Mouse (Mus musculus): ENCODE data around the gene Atg16l1. TPM values are rescaled to one million over a fixed set of nuclear protein-coding genes. Genes with fewer than 3 reads are reported as not detected.

Gene Atg16l1
- polyA plus RNA-seq, 1 experiment, result 9.1 TPM

DNA sequence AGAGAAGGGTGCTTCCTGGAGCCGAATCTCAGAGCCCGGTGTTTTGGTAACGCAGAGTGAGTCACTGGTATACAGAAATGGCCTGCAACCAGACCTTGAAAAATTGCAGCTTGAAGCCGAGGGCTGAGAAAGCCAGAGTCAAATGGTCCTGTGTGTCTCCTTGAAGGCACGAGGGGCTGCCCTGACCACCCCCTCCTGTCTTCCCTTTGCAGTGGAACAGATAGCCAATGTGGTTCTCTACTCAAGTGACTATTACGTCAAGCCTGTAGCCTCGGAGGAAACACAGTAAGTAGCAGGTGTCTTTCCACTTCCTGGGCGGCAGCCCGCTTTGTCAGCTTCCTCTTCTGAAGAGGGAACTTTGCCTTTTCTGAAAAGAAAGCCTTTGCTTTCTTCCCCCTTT lies 72.5 kb downstream of the Atg16l1 start:
- Histone ChIP-seq H3K27ac (ENCODE audit: control insufficient read depth, insufficient read depth, low read depth, low read length) (no peak overlapping the region), H3K36me3 (ENCODE audit: control insufficient read depth, insufficient read depth, low read length) (no peaks in the 10 kb centered on the region), H3K27me3 (ENCODE audit: control insufficient read depth, insufficient read depth, low read length) (no peaks in the 10 kb centered on the region), H3K4me3 (ENCODE audit: control insufficient read depth, low read depth, low read length) (no peak overlapping the region), H3K4me1 (ENCODE audit: control insufficient read depth, insufficient read depth, low read length) (no peaks in the 10 kb centered on the region)
- TF ChIP-seq CTCF (IDR thresholded peaks at IDR 0.05; ENCODE audit: control insufficient read depth, insufficient read depth, insufficient replicate concordance, low read depth, low read length) (no peak), POLR2A (IDR thresholded peaks at IDR 0.05; ENCODE audit: control insufficient read depth, low read depth, low read length) (no peak)

DNA sequence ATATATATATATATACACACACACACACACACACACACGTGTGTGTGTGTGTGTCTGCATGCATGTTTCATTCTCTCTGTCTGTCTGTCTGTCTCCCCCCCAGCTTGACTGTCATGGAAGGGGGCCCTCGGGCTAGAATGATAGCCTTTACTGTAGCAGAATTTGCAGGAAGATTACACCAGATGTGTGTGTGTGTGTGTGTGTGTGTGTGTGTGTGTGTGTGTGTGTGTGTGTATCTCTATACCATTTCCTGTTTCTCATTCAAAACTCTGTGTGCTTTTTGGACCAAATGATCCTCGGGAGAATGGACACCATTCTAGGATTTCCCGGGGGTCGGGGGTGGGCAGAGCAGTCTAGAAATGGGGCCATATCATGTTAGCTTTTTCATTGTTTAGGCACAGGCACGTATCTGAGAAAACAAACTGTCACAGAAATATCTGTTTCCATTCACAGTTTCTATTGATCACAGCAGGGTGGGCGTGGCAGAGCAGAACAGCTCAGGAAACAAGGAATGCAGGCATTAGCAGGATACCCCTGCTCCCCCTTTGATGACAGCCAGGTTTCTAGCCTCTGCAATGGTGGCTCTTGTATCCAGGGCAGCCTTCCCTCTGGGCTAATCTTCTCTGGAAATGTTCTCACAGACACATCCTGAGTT lies 73.4 kb downstream of the Atg16l1 start:
- no peak overlapping the region for H3K27ac ChIP-seq (ENCODE audit: control insufficient read depth, insufficient read depth, low read depth, low read length)
- H3K4me3 ChIP-seq (ENCODE audit: control insufficient read depth, low read depth, low read length), result no peak overlapping the region
- no peaks in the 10 kb centered on the region for H3K4me1 ChIP-seq (ENCODE audit: control insufficient read depth, insufficient read depth, low read length)
- no peaks in the 10 kb centered on the region for H3K27me3 ChIP-seq (ENCODE audit: control insufficient read depth, insufficient read depth, low read length)
- H3K36me3 ChIP-seq (ENCODE audit: control insufficient read depth, insufficient read depth, low read length), result no peaks in the 10 kb centered on the region
- no peak for TF ChIP-seq POLR2A (IDR thresholded peaks at IDR 0.05; ENCODE audit: control insufficient read depth, low read depth, low read length)
- no peak for TF ChIP-seq CTCF (IDR thresholded peaks at IDR 0.05; ENCODE audit: control insufficient read depth, insufficient read depth, insufficient replicate concordance, low read depth, low read length)

- Histone ChIP-seq H3K4me3 (ENCODE audit: control insufficient read depth, low read depth, low read length) (no peak overlapping the region), H3K36me3 (ENCODE audit: control insufficient read depth, insufficient read depth, low read length) (no peaks in the 10 kb centered on the region), H3K4me1 (ENCODE audit: control insufficient read depth, insufficient read depth, low read length) (no peaks in the 10 kb centered on the region), H3K27ac (ENCODE audit: control insufficient read depth, insufficient read depth, low read depth, low read length) (no peak overlapping the region), H3K27me3 (ENCODE audit: control insufficient read depth, insufficient read depth, low read length) (no peaks in the 10 kb centered on the region)
- no peak for TF ChIP-seq POLR2A (IDR thresholded peaks at IDR 0.05; ENCODE audit: control insufficient read depth, low read depth, low read length)
- TF ChIP-seq CTCF (IDR thresholded peaks at IDR 0.05; ENCODE audit: control insufficient read depth, insufficient read depth, insufficient replicate concordance, low read depth, low read length), result no peak
Observed at GRCm38 (mm10) chr1:87829621-87830211, 74.0 kb downstream of the Atg16l1 start.

DNA sequence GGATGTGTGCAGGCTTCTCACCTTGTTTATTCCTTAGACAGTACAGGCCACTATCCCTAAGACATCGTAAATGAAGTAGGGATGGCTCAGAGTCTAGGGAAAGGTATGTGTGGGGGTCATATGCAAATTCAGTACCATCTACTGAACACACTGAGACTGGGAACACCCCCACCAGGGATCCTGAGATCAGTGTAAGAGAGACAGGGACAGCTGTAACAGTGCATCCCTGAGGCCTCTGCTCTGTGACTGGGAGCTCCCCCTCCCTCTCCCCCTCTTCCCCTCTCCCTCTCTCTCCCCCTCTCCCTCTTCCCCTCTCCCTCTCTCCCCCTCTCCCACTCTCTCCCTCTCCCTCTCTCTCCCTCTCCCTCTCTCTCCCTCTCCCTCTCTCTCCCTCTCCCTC lies 80.8 kb downstream of the Atg16l1 start:
- Histone ChIP-seq H3K27me3 (ENCODE audit: control insufficient read depth, insufficient read depth, low read length) (no peaks in the 10 kb centered on the region), H3K36me3 (ENCODE audit: control insufficient read depth, insufficient read depth, low read length) (no peaks in the 10 kb centered on the region), H3K4me1 (ENCODE audit: control insufficient read depth, insufficient read depth, low read length) (no peaks in the 10 kb centered on the region), H3K27ac (ENCODE audit: control insufficient read depth, insufficient read depth, low read depth, low read length) (no peak overlapping the region), H3K4me3 (ENCODE audit: control insufficient read depth, low read depth, low read length) (no peak overlapping the region)
- no peak for TF ChIP-seq CTCF (IDR thresholded peaks at IDR 0.05; ENCODE audit: control insufficient read depth, insufficient read depth, insufficient replicate concordance, low read depth, low read length)
- no peak for TF ChIP-seq POLR2A (IDR thresholded peaks at IDR 0.05; ENCODE audit: control insufficient read depth, low read depth, low read length)

DNA sequence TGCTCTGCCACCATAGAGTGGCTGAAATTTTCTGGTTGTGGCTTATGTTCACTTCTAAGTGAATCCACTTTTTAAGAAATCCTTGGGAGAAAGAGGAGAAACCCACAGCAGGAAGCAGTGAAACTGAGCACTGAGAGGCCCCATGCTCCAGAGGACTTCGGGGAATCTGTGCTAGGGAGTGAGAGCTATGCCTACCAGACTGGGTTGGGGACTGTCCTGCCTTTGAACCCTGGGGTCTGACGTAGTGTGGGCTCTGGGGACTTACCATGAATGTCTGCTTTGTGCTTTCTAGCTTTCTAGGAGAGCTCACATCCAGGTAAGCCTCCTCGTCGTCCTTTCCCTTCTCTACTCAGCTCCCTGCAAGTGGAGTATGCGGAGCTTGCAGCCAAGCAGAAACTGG lies 81.3 kb downstream of the Atg16l1 start:
- Histone ChIP-seq H3K27ac (ENCODE audit: control insufficient read depth, insufficient read depth, low read depth, low read length) (no peak overlapping the region), H3K4me3 (ENCODE audit: control insufficient read depth, low read depth, low read length) (no peak overlapping the region), H3K36me3 (ENCODE audit: control insufficient read depth, insufficient read depth, low read length) (no peaks in the 10 kb centered on the region), H3K27me3 (ENCODE audit: control insufficient read depth, insufficient read depth, low read length) (no peaks in the 10 kb centered on the region), H3K4me1 (ENCODE audit: control insufficient read depth, insufficient read depth, low read length) (no peaks in the 10 kb centered on the region)
- TF ChIP-seq POLR2A (IDR thresholded peaks at IDR 0.05; ENCODE audit: control insufficient read depth, low read depth, low read length) (no peak), CTCF (IDR thresholded peaks at IDR 0.05; ENCODE audit: control insufficient read depth, insufficient read depth, insufficient replicate concordance, low read depth, low read length) (no peak)

GRCm38 (mm10) chr1:87840411-87841208 lies 84.9 kb downstream of the Atg16l1 start:
- TF ChIP-seq POLR2A (IDR thresholded peaks at IDR 0.05; ENCODE audit: control insufficient read depth, low read depth, low read length) (no peak), CTCF (IDR thresholded peaks at IDR 0.05; ENCODE audit: control insufficient read depth, insufficient read depth, insufficient replicate concordance, low read depth, low read length) (no peak)
- Histone ChIP-seq H3K36me3 (ENCODE audit: control insufficient read depth, insufficient read depth, low read length) (no peaks in the 10 kb centered on the region), H3K4me1 (ENCODE audit: control insufficient read depth, insufficient read depth, low read length) (no peaks in the 10 kb centered on the region), H3K27me3 (ENCODE audit: control insufficient read depth, insufficient read depth, low read length) (no peaks in the 10 kb centered on the region), H3K27ac (ENCODE audit: control insufficient read depth, insufficient read depth, low read depth, low read length) (no peak overlapping the region), H3K4me3 (ENCODE audit: control insufficient read depth, low read depth, low read length) (no peak overlapping the region)

Other genes with a start within 250 kb of the Atg16l1 start
- gene Neu2, start 246.0 kb upstream of the Atg16l1 start, polyA plus RNA-seq (2012; rRNA removed), result 0.59 and 1.4 TPM in 2 replicates
- gene Ngef, start 182.0 kb upstream of the Atg16l1 start, polyA plus RNA-seq (2012; rRNA removed), result 0.89 and 1.2 TPM in 2 replicates
- 8.1 and 10.4 TPM in 2 replicates for gene Inpp5d, start 135.6 kb upstream of the Atg16l1 start, polyA plus RNA-seq (2012; rRNA removed)
- 11.1 and 11.2 TPM in 2 replicates for gene Sag, start 47.8 kb downstream of the Atg16l1 start, polyA plus RNA-seq (2012; rRNA removed)
- gene Dgkd, start 97.4 kb downstream of the Atg16l1 start, polyA plus RNA-seq (2012; rRNA removed), result 69.6 and 69.7 TPM in 2 replicates

Data from testis, adult 2 months (tissue).